Mouse (Mus musculus) limb, embryonic 12.5 days (tissue): ENCODE measurements at regions not wholly inside any gene's neighbourhood (a gene's known extent, or its start where the extent isn't known, plus 50 kb on each side); places are given as distances from the start of the nearest gene placed in this dataset.

Experiments
- ATAC-seq: fragments of 200-750 bp; cut with Nextera tagmentation; 2 replicates; pipeline ENCODE4 v1.8.0; 2017; ENCODE audit warnings: low read depth, moderate TSS enrichment; ENCODE audit not compliant: insufficient number of reproducible peaks, insufficient read depth, low FRiP score, low TSS enrichment
- H3K27ac ChIP-seq: fragments of 300-500 bp; sonication (generic); 2 replicates; pipeline ENCODE4 v1.5.1; 2016; ENCODE audit warnings: mild to moderate bottlenecking, moderate library complexity
- H3K27me3 ChIP-seq: fragments of 300-500 bp; sonication (generic); 2 replicates; pipeline ENCODE4 v1.6.1; 2016; ENCODE audit warnings: mild to moderate bottlenecking, moderate library complexity
- H3K36me3 ChIP-seq: fragments of 300-500 bp; sonication (generic); 2 replicates; pipeline ENCODE4 v1.6.1; 2016; ENCODE audit warnings: mild to moderate bottlenecking, moderate library complexity
- H3K4me1 ChIP-seq: fragments of 300-500 bp; sonication (generic); replicated peaks from 2 replicates; pipeline ENCODE4 v1.6.1; 2016
- H3K4me2 ChIP-seq: fragments of 300-500 bp; sonication (generic); 2 replicates; pipeline ENCODE4 v1.6.1; 2016; ENCODE audit warnings: mild to moderate bottlenecking, moderate library complexity
- H3K4me3 ChIP-seq: fragments of 300-500 bp; sonication (generic); replicated peaks from 2 replicates; pipeline ENCODE4 v1.5.1; 2016; ENCODE audit warnings: mild to moderate bottlenecking
- H3K9ac ChIP-seq: fragments of 300-500 bp; sonication (generic); replicated peaks from 2 replicates; pipeline ENCODE4 v1.6.1; 2016; ENCODE audit warnings: mild to moderate bottlenecking, moderate library complexity
- H3K9me3 ChIP-seq: fragments of 300-500 bp; sonication (generic); 2 replicates; pipeline ENCODE4 v1.6.1; 2016; ENCODE audit warnings: mild to moderate bottlenecking, moderate library complexity
- WGBS: fragments of 180-500 bp; shearing (Covaris S2); methylation state at CpG from one replicate; pipeline ENCODE4 v1.1.7; 2016; 5-methylcytosine and 5-hydroxymethylcytosine counted together

- ATAC-seq, result no peak
- no peak overlapping the region for H3K27ac ChIP-seq
- H3K27me3 ChIP-seq, result no peaks in the 10 kb centered on the region
- H3K9ac ChIP-seq, result no peak overlapping the region
- H3K4me3 ChIP-seq, result no peak overlapping the region
- no peaks in the 10 kb centered on the region for H3K9me3 ChIP-seq
- WGBS, result 88% methylated on average over 4 of the region's 4 CpGs
- H3K4me1 ChIP-seq, result no peaks in the 10 kb centered on the region
- no peak overlapping the region for H3K4me2 ChIP-seq
- H3K36me3 ChIP-seq, result no peaks in the 10 kb centered on the region
These were observed 163.0 kb downstream of the Slc30a10 start for GRCm38 (mm10) chr1:185617691-185618090.

GRCm38 (mm10) chr1:185619011-185619410 lies 164.4 kb downstream of the Slc30a10 start:
- Histone ChIP-seq H3K4me2 (no peak overlapping the region), H3K36me3 (no peaks in the 10 kb centered on the region), H3K4me1 (no peaks in the 10 kb centered on the region), H3K9me3 (no peaks in the 10 kb centered on the region), H3K27ac (no peak overlapping the region), H3K4me3 (no peak overlapping the region), H3K27me3 (no peaks in the 10 kb centered on the region), H3K9ac (no peak overlapping the region)
- WGBS, result 90% methylated on average over 9 of the region's 9 CpGs
- no peak for ATAC-seq

- WGBS, result 82% methylated on average over 3 of the region's 3 CpGs
- no peaks in the 10 kb centered on the region for H3K27me3 ChIP-seq
- no peak overlapping the region for H3K27ac ChIP-seq
- H3K9me3 ChIP-seq, result no peaks in the 10 kb centered on the region
- ATAC-seq, result no peak
- no peak overlapping the region for H3K4me2 ChIP-seq
- no peaks in the 10 kb centered on the region for H3K36me3 ChIP-seq
- H3K4me1 ChIP-seq, result no peaks in the 10 kb centered on the region
- H3K9ac ChIP-seq, result no peak overlapping the region
- H3K4me3 ChIP-seq, result no peak overlapping the region
These were observed 173.8 kb downstream of the Slc30a10 start for GRCm38 (mm10) chr1:185628401-185628800.

GRCm38 (mm10) chr1:185629976-185630375 lies 175.3 kb downstream of the Slc30a10 start:
- H3K36me3 ChIP-seq, result no peaks in the 10 kb centered on the region
- no peak overlapping the region for H3K4me3 ChIP-seq
- H3K4me1 ChIP-seq, result no peaks in the 10 kb centered on the region
- 85% methylated on average over 9 of the region's 9 CpGs for WGBS
- H3K4me2 ChIP-seq, result no peak overlapping the region
- H3K9me3 ChIP-seq, result no peaks in the 10 kb centered on the region
- H3K27me3 ChIP-seq, result no peaks in the 10 kb centered on the region
- H3K9ac ChIP-seq, result no peak overlapping the region
- ATAC-seq, result no peak
- H3K27ac ChIP-seq, result no peak overlapping the region

GRCm38 (mm10) chr1:185638631-185639030 lies 184.0 kb downstream of the Slc30a10 start:
- ATAC-seq, result no peak
- Histone ChIP-seq H3K9me3 (no peaks in the 10 kb centered on the region), H3K4me1 (peaks cover 8% of the 10 kb centered on the region; the same call in 1 of the 2 replicates), H3K4me3 (no peak overlapping the region), H3K27me3 (no peaks in the 10 kb centered on the region), H3K4me2 (no peak overlapping the region), H3K9ac (no peak overlapping the region), H3K36me3 (no peaks in the 10 kb centered on the region), H3K27ac (no peak overlapping the region)
- WGBS, result 83% methylated on average over 6 of the region's 6 CpGs

DNA sequence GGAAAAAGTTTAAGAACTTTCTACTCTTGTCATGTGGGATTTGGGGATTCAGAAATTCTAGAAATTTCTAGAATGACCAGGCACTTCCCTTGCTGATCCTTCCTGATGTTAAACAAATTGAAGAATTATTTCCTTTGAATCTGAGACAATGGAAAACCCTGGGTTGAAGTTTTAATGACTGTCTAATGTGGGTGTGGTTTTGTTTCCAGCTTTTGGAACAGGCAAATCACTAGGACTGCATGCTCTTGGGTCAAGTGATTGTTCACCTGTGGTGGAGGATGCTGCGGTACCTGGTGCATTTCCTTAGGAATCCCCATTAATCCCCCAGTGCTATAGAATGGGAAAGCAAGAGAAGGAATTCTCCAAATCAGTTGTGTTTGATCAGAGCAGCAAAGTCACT lies 184.8 kb downstream of the Slc30a10 start:
- Histone ChIP-seq H3K4me1 (peaks cover 8% of the 10 kb centered on the region; the same call in 1 of the 2 replicates), H3K4me2 (no peak overlapping the region), H3K9me3 (no peaks in the 10 kb centered on the region), H3K27ac (no peak overlapping the region), H3K36me3 (no peaks in the 10 kb centered on the region), H3K27me3 (no peaks in the 10 kb centered on the region), H3K9ac (no peak overlapping the region), H3K4me3 (no peak overlapping the region)
- WGBS, result 87% methylated on average over 1 of the region's 1 CpGs
- no peak for ATAC-seq

DNA sequence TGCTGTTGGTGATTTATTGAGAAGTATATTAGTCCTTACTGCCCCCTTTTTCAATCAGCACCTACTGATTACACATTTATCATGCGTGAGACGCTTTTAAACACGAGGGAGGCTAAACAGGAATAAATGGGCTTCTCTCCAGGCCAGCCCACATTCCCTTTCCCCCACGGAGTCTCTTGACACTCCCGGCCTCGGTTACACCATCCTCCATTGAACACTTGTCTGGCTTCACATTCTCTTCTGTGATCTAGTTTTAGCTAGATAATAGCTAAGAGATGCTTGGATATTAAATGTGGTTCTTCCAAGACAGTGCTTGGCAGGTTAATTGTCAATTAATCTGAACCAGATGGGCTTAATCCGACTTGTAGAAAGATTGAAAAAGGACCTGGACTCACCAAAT lies 189.4 kb downstream of the Slc30a10 start:
- 41% methylated on average over 7 of the region's 7 CpGs for WGBS

GRCm38 (mm10) chr1:185648128-185648527 lies 193.5 kb downstream of the Slc30a10 start:
- no peaks in the 10 kb centered on the region for H3K27me3 ChIP-seq
- ATAC-seq, result no peak
- H3K4me2 ChIP-seq, result no peak overlapping the region
- no peak overlapping the region for H3K9ac ChIP-seq
- no peak overlapping the region for H3K4me3 ChIP-seq
- H3K36me3 ChIP-seq, result no peaks in the 10 kb centered on the region
- 78% methylated on average over 6 of the region's 6 CpGs for WGBS
- no peaks in the 10 kb centered on the region for H3K4me1 ChIP-seq
- H3K27ac ChIP-seq, result no peak overlapping the region
- no peaks in the 10 kb centered on the region for H3K9me3 ChIP-seq

More for the DNA sequence above, 189.4 kb downstream of the Slc30a10 start:
- no peak overlapping the region for H3K4me2 ChIP-seq
- H3K9ac ChIP-seq, result no peak overlapping the region
- no peaks in the 10 kb centered on the region for H3K4me1 ChIP-seq
- H3K9me3 ChIP-seq, result no peaks in the 10 kb centered on the region
- no peaks in the 10 kb centered on the region for H3K36me3 ChIP-seq
- H3K27me3 ChIP-seq, result no peaks in the 10 kb centered on the region
- no peak overlapping the region for H3K27ac ChIP-seq
- ATAC-seq, result no peak
- no peak overlapping the region for H3K4me3 ChIP-seq

DNA sequence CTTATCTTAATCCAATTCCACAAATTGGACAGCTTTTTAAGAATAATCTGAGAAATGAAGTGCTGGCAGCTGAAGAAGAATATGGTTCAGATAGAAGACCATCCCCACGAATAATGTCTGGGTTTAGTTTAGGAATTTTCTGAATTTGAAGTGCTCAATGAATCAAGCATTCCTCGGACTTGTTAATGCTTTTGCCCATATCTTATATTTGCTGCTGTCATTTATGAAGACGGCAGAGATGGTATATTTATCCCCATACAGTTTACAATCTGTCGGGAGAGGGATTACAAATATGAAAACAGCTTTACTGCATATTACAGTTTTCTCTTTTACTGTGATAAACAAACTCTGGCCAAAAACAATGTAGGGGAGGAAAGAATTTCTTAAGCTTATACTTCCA lies 194.3 kb downstream of the Slc30a10 start:
- WGBS, result 87% methylated on average over 4 of the region's 4 CpGs
- Histone ChIP-seq H3K27me3 (no peaks in the 10 kb centered on the region), H3K27ac (no peak overlapping the region), H3K9me3 (no peaks in the 10 kb centered on the region), H3K4me1 (no peaks in the 10 kb centered on the region), H3K9ac (no peak overlapping the region), H3K4me2 (no peak overlapping the region), H3K4me3 (no peak overlapping the region), H3K36me3 (no peaks in the 10 kb centered on the region)
- no peak for ATAC-seq

DNA sequence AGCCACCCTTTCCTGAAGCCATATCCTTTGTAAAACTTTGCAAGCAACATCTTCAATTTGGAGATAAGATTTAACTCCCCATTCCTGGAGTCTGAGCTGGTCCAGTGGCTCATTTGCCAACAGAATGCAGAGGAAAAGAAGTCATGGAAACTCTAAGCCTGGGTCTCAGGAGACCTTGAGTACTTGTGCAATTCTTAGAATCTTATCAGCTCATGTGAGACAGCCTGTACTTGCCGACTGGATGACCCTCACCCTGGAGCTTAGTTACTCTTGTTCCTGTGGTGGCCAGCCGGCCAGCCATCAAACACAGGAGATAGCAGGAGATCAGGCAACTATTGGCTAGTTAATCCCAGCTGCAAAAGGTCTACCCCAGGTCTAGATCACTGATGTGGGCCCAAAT lies 196.3 kb downstream of the Slc30a10 start:
- no peaks in the 10 kb centered on the region for H3K27me3 ChIP-seq
- no peaks in the 10 kb centered on the region for H3K4me1 ChIP-seq
- WGBS, result 66% methylated on average over 2 of the region's 2 CpGs
- H3K9ac ChIP-seq, result no peak overlapping the region
- H3K4me2 ChIP-seq, result no peak overlapping the region
- H3K9me3 ChIP-seq, result no peaks in the 10 kb centered on the region
- no peak overlapping the region for H3K4me3 ChIP-seq
- ATAC-seq, result no peak
- H3K36me3 ChIP-seq, result no peaks in the 10 kb centered on the region
- H3K27ac ChIP-seq, result no peak overlapping the region

DNA sequence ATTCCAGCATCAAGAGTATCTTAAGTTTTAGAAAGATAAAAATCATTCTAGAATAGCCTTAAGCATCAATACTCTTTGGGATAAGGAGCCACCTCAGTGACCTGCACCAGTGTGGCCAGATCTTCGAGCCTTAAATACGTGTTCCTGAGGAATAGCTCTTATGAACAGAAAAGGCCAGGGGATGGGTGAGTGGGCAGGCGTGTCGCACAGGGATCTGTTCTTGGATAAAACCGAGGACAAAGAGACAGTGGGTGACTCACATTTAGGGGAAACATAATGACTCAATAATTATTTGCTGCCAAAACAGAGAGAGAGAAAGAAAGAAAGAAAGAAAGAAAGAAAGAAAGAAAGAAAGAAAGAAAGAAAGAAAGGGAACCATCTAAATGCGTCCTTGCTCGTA lies 200.4 kb downstream of the Slc30a10 start:
- no peaks in the 10 kb centered on the region for H3K4me1 ChIP-seq
- H3K9me3 ChIP-seq, result no peaks in the 10 kb centered on the region
- no peaks in the 10 kb centered on the region for H3K27me3 ChIP-seq
- no peak overlapping the region for H3K4me2 ChIP-seq
- WGBS, result 94% methylated on average over 7 of the region's 7 CpGs
- no peak for ATAC-seq
- H3K9ac ChIP-seq, result no peak overlapping the region
- H3K36me3 ChIP-seq, result no peaks in the 10 kb centered on the region
- no peak overlapping the region for H3K4me3 ChIP-seq
- no peak overlapping the region for H3K27ac ChIP-seq

DNA sequence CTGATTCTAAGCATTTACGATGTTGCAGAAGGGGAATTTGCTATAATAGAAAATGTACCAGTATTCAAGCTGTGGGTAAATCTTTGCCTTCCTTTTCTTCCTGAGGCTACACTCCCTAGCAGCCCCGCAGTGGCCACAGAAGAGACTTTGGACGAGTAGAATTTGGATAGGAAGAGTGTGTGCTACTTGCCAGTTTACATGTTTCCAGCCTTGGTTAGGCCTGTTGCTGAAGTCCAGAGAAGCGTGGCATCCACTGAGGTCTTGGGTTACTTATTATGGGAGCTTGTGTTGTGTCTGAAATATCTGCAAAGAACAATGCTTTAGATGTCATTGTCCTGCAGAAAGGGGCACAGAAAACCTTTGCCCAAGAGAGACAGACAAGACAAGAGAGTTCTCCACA lies 200.8 kb downstream of the Slc30a10 start:
- no peaks in the 10 kb centered on the region for H3K27me3 ChIP-seq
- WGBS, result 83% methylated on average over 4 of the region's 4 CpGs
- no peak overlapping the region for H3K27ac ChIP-seq
- H3K4me1 ChIP-seq, result no peaks in the 10 kb centered on the region
- no peaks in the 10 kb centered on the region for H3K9me3 ChIP-seq
- H3K4me2 ChIP-seq, result no peak overlapping the region
- no peaks in the 10 kb centered on the region for H3K36me3 ChIP-seq
- no peak overlapping the region for H3K9ac ChIP-seq
- H3K4me3 ChIP-seq, result no peak overlapping the region
- no peak for ATAC-seq
